Mouse (Mus musculus): ENCODE measurements around the gene Ulk2. TPM values are rescaled to one million over a fixed set of nuclear protein-coding genes. Genes with fewer than 3 reads are reported as not detected.
"Not testable (repeated sequence)": the region's sequence is repeated elsewhere in the genome, so short reads cannot be mapped to it uniquely, and the experiment has no call there.

The Ulk2 gene
- polyA plus RNA-seq, 1 experiment from 2014 or later: 24.1 TPM

DNA sequence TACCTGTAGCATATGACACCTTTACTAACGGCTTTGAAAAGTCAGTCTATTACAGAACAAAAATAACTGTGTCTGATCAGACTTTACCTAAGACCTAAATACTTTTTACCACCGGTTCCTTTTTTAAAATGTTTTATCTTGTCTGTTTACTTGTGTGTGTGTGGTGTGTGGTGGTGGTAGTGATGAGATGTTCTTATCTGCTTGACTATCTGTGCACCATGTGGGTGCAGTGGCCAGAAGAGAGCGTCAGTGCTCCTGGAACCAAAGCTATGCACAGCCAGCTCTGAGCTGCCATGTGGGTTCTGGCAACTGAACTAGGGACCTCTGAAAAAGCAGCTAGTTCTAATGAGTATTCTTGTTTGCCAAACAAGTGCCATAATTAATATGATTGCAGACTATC lies 3.7 kb downstream of the Ulk2 start:
- H3K9me3 ChIP-seq: no peaks in the 10 kb centered on the region
- H3K4me2 ChIP-seq (replicated peaks): no peak overlapping the region
- H3K4me1 ChIP-seq: peaks cover 4% of the 10 kb centered on the region; the same call in 1 of the 2 replicates
- 87% methylated on average over 3 of the region's 3 CpGs for WGBS
- H3K4me3 ChIP-seq: no peak overlapping the region
- no peaks in the 10 kb centered on the region for H3K27me3 ChIP-seq
- H3K9ac ChIP-seq: no peak overlapping the region
- no peak for ATAC-seq (ENCODE audit: insufficient number of reproducible peaks, insufficient read depth, low FRiP score, low TSS enrichment)
- H3K36me3 ChIP-seq: 0 out of 2 replicates have a peak, but pooled peaks cover 9% of the 10 kb centered on the region
- no peak overlapping the region for H3K27ac ChIP-seq

- peaks cover 12% of the 10 kb centered on the region for H3K36me3 ChIP-seq
- H3K4me2 ChIP-seq (replicated peaks); H3K27me3 ChIP-seq; H3K9me3 ChIP-seq; H3K27ac ChIP-seq; ATAC-seq (ENCODE audit: insufficient number of reproducible peaks, insufficient read depth, low FRiP score, low TSS enrichment); H3K4me1 ChIP-seq; H3K9ac ChIP-seq; H3K4me3 ChIP-seq: not testable (repeated sequence)
- WGBS: 68% methylated on average over 3 of the region's 3 CpGs
These were observed 14.2 kb downstream of the Ulk2 start for GRCm38 (mm10) chr11:61840663-61841062.

DNA sequence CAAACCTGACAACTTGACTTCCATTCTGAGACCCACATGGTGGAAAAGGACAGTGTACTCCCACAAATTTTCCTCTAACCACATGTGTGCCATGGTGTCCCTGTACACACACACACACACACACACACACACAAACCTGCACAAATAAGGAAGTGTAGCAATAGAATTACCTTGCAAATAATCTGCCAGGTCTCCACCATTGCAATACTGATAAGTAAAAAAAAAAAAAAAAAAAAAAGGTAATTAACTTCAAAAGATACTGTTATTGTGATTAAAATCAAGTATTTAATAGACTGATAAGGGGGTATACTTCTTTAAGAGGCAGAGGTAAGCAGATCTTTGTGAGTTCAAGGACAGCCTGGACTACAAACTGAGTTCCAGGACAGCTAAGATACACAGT lies 14.9 kb downstream of the Ulk2 start:
- Histone ChIP-seq H3K9ac (no peak overlapping the region), H3K36me3 (peaks cover 9% of the 10 kb centered on the region), H3K27me3 (no peaks in the 10 kb centered on the region), H3K9me3 (no peaks in the 10 kb centered on the region), H3K4me1 (no peaks in the 10 kb centered on the region), H3K27ac (no peak overlapping the region), H3K4me3 (no peak overlapping the region), H3K4me2 (replicated peaks) (no peak overlapping the region)
- no peak for ATAC-seq (ENCODE audit: insufficient number of reproducible peaks, insufficient read depth, low FRiP score, low TSS enrichment)

DNA sequence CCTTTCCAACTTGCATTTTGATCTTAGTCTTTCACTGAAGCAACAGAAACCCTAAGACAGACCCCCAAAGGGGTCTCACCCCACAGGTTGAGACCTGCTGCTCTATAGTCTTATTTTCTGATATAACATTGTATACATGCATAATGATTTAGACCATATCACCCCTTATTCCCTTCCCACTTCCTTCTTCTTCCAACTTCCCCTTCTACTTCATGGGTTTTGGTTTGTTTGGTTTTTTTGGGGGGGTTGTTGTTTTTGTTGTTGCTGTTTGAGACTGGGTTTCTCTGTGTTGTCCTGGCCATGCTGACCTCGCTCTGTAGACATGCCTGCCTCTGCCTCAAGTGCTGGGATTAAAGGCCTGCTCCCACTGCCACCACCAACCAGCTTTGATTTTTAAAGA lies 15.7 kb downstream of the Ulk2 start:
- WGBS: 88% methylated on average over 1 of the region's 1 CpGs
- Histone ChIP-seq H3K9ac (no peak overlapping the region), H3K27me3 (no peaks in the 10 kb centered on the region), H3K4me3 (no peak overlapping the region), H3K9me3 (no peaks in the 10 kb centered on the region), H3K4me2 (replicated peaks) (no peak overlapping the region), H3K4me1 (no peaks in the 10 kb centered on the region), H3K36me3 (peaks cover 15% of the 10 kb centered on the region), H3K27ac (no peak overlapping the region)
- ATAC-seq (ENCODE audit: insufficient number of reproducible peaks, insufficient read depth, low FRiP score, low TSS enrichment): no peak

DNA sequence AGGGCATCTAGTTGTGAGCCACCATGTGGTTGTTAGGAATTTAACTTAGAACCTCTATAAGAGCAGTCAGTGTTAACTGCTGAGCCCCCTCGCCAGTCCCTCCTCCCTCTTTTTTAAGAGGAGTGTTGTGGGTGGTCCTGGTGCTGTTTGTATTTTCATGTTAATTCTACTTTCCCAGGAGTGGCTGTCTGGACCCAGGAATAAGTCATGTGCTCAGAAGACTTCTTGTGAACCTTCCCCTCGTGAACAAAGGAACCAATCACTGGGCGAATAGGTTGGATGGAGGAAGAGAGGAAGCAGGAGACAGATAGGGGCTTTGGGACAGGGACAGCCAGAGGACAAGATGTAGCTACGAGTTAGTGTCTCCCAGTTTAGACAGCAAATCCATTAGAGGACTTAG lies 45.1 kb downstream of the Ulk2 start:
- Histone ChIP-seq H3K4me3 (no peak overlapping the region), H3K4me1 (no peaks in the 10 kb centered on the region), H3K27ac (no peak overlapping the region), H3K9ac (no peak overlapping the region), H3K27me3 (no peaks in the 10 kb centered on the region), H3K4me2 (replicated peaks) (no peak overlapping the region), H3K9me3 (no peaks in the 10 kb centered on the region), H3K36me3 (peaks cover 40% of the 10 kb centered on the region)
- WGBS: 45% methylated on average over 4 of the region's 4 CpGs
- ATAC-seq (ENCODE audit: insufficient number of reproducible peaks, insufficient read depth, low FRiP score, low TSS enrichment): no peak

- Histone ChIP-seq H3K27ac (no peak overlapping the region), H3K36me3 (peaks cover 37% of the 10 kb centered on the region), H3K9ac (no peak overlapping the region), H3K4me2 (replicated peaks) (no peak overlapping the region), H3K4me1 (no peaks in the 10 kb centered on the region), H3K27me3 (no peaks in the 10 kb centered on the region), H3K4me3 (no peak overlapping the region), H3K9me3 (no peaks in the 10 kb centered on the region)
- WGBS: 87% methylated on average over 2 of the region's 2 CpGs
- ATAC-seq (ENCODE audit: insufficient number of reproducible peaks, insufficient read depth, low FRiP score, low TSS enrichment): no peak
These were observed 46.2 kb downstream of the Ulk2 start for GRCm38 (mm10) chr11:61808551-61809117.

- no peak for ATAC-seq (ENCODE audit: insufficient number of reproducible peaks, insufficient read depth, low FRiP score, low TSS enrichment)
- Histone ChIP-seq H3K27ac (no peak overlapping the region), H3K4me1 (no peaks in the 10 kb centered on the region), H3K4me2 (replicated peaks) (no peak overlapping the region), H3K9me3 (no peaks in the 10 kb centered on the region), H3K9ac (no peak overlapping the region), H3K4me3 (no peak overlapping the region), H3K27me3 (no peaks in the 10 kb centered on the region), H3K36me3 (peaks cover 37% of the 10 kb centered on the region)
- 86% methylated on average over 1 of the region's 1 CpGs for WGBS
These were observed 61.4 kb downstream of the Ulk2 start for GRCm38 (mm10) chr11:61793441-61793840.

DNA sequence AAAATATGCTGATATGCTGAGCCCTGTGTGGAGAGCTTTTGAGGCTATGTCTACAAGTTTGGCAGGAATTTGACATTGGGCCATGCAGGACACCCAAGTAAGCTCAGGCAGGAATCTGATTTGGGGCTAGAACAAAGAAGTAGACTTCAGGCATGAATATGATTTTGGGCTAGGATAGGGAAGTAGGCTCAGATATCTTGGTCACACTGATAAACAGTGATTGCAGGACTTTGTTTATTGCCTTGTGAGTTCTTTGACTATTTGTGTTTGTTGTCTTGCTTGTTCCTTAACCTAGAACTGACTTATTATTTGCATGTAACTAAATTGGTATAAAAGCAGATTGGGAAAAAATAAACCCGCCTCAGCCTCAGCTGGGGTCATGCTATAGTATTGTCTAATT lies 66.3 kb downstream of the Ulk2 start:
- Histone ChIP-seq H3K27me3 (no peaks in the 10 kb centered on the region), H3K4me2 (replicated peaks) (no peak overlapping the region), H3K36me3 (peaks cover 51% of the 10 kb centered on the region), H3K9me3 (no peaks in the 10 kb centered on the region), H3K9ac (no peak overlapping the region), H3K27ac (no peak overlapping the region), H3K4me3 (no peak overlapping the region), H3K4me1 (no peaks in the 10 kb centered on the region)
- 89% methylated on average over 1 of the region's 1 CpGs for WGBS
- no peak for ATAC-seq (ENCODE audit: insufficient number of reproducible peaks, insufficient read depth, low FRiP score, low TSS enrichment)

DNA sequence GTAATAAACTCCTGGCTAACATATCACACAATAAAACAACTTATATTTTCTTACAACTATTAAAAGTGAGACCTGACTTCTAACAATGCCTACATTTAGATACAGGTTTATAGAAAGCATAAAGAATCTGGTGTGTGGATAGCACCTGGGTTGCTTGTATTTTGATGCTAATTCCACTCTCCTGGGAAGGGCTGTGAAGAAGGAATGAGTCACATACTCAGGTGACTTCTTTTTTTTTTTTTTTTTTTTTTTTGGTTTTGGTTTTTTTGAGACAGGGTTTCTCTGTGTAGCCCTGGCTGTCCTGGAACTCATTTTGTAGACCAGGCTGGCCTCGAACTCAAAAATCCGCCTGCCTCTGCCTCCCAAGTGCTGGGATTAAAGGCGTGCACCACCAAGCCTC lies 72.3 kb downstream of the Ulk2 start:
- WGBS: 98% methylated on average over 3 of the region's 3 CpGs
- H3K4me3 ChIP-seq; H3K9ac ChIP-seq; H3K27me3 ChIP-seq; H3K4me1 ChIP-seq; ATAC-seq (ENCODE audit: insufficient number of reproducible peaks, insufficient read depth, low FRiP score, low TSS enrichment); H3K27ac ChIP-seq; H3K9me3 ChIP-seq; H3K4me2 ChIP-seq (replicated peaks): not testable (repeated sequence)
- peaks cover 44% of the 10 kb centered on the region for H3K36me3 ChIP-seq

DNA sequence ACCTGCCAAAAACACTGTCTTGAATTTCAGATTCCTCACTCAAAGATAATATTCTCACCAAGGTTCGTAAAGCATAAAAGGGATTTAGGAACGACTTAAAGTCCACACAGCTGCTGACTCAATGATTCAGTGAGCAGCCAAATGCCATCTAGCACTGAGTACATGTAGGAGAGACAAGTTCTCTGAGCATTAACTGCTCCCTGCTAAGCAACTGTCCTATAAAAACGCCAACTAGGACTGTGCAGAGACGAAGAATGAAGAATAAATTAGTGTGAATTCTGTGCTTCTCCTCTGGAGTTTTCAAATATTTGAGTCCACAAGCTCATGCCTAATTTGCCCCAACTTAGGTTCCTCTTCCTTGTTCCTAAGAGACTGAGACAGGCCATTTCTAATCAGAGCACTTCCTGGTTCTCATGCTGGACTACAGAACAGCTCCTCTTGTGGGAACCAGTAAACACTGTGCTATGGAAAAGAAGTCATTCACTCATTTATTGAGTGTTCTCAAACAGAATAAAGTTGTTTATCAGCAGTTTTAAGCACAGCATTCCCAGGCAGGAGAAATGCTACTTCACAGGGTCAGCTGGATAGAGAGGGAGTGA lies 80.2 kb downstream of the Ulk2 start:
- ATAC-seq (ENCODE audit: insufficient number of reproducible peaks, insufficient read depth, low FRiP score, low TSS enrichment): no peak
- Histone ChIP-seq H3K4me1 (no peaks in the 10 kb centered on the region), H3K9me3 (no peaks in the 10 kb centered on the region), H3K27ac (no peak overlapping the region), H3K36me3 (peaks cover 28% of the 10 kb centered on the region), H3K4me3 (no peak overlapping the region), H3K9ac (no peak overlapping the region), H3K4me2 (replicated peaks) (no peak overlapping the region), H3K27me3 (no peaks in the 10 kb centered on the region)
- 87% methylated on average over 4 of the region's 4 CpGs for WGBS

DNA sequence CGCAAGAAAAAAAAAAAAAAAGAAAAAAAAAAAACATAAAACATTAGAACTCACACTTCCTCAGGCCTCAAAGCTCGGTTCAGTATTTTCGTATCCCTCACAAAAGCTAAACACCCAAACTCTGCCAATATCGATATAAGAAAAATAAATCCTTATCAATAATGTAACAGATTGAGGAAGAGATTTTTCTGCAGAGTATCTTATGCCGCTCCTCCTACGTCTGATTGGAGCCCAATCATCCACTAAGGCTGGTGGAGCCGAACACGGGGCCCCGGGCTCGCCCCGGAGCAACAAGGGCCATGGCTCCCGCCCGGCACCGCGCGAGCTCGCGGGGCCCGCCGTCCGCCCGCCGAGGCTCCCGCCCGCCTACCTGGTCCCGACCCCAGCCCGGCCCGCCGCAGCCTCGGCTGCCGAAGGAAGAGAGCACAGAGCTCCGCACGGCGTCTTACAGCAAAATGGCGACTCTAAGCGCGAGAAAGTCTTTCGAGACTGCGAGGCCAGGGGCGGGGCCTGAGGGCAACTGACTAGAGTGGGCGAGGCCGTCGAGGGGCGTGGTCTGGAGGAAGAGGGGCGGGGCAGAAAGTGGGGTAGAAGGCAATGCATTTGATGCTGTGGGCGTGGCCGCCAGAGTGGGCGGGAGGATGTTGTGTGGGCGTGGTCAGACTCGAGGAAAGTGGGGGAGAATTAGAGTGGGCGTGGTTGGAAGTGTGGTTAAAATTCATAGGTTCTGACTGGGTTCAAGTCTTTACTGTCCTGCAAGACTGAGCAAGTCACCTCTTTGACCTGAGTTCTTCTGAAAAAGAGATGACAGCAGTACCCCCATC lies 93.1 kb downstream of the Ulk2 start, which contains the start of gene Prpsap2:
Gene Prpsap2, minus strand, starts transcription at position 505 of the 824 bp plus-strand sequence.
- under 1% methylated on average over 51 of the region's 51 CpGs for WGBS
- H3K36me3 ChIP-seq: no peaks in the 10 kb centered on the region
- H3K4me3 ChIP-seq: peak within 1 kb of the TSS; percentile 50
- peaks cover 5% of the 10 kb centered on the region; the same call in 1 of the 2 replicates for H3K4me1 ChIP-seq
- peak within 1 kb of the TSS; percentile 65 for H3K9ac ChIP-seq
- H3K4me2 ChIP-seq (replicated peaks): peak within 1 kb of the TSS; percentile 52
- no peaks in the 10 kb centered on the region for H3K9me3 ChIP-seq
- H3K27me3 ChIP-seq: no peaks in the 10 kb centered on the region
- peak; percentile 91 for ATAC-seq (ENCODE audit: insufficient number of reproducible peaks, insufficient read depth, low FRiP score, low TSS enrichment)
- H3K27ac ChIP-seq: peak within 1 kb of the TSS; percentile 85

GRCm38 (mm10) chr11:61760518-61760917 lies 94.4 kb downstream of the Ulk2 start:
- H3K36me3 ChIP-seq: peaks cover 8% of the 10 kb centered on the region
- H3K4me3 ChIP-seq: 0 out of 2 replicates have a peak overlapping the region, but pooled peaks have one; percentile 4
- H3K4me1 ChIP-seq: peaks cover 5% of the 10 kb centered on the region; the same call in 1 of the 2 replicates
- no peak overlapping the region for H3K9ac ChIP-seq
- no peak overlapping the region for H3K27ac ChIP-seq
- peak overlapping the region; percentile 52 for H3K4me2 ChIP-seq (replicated peaks)
- no peaks in the 10 kb centered on the region for H3K9me3 ChIP-seq
- no peak for ATAC-seq (ENCODE audit: insufficient number of reproducible peaks, insufficient read depth, low FRiP score, low TSS enrichment)
- 75% methylated on average over 5 of the region's 5 CpGs for WGBS
- H3K27me3 ChIP-seq: no peaks in the 10 kb centered on the region

Data from embryonic facial prominence, embryonic 12.5 days (tissue).